Mouse (Mus musculus): ENCODE data around the gene Mcm2.

Mcm2 gene

GRCm38 (mm10) chr6:88890832-88891231, 7.7 kb downstream of the Mcm2 start:
- no peak for DNase-seq (ENCODE audit: low read depth, low spot score)

DNA sequence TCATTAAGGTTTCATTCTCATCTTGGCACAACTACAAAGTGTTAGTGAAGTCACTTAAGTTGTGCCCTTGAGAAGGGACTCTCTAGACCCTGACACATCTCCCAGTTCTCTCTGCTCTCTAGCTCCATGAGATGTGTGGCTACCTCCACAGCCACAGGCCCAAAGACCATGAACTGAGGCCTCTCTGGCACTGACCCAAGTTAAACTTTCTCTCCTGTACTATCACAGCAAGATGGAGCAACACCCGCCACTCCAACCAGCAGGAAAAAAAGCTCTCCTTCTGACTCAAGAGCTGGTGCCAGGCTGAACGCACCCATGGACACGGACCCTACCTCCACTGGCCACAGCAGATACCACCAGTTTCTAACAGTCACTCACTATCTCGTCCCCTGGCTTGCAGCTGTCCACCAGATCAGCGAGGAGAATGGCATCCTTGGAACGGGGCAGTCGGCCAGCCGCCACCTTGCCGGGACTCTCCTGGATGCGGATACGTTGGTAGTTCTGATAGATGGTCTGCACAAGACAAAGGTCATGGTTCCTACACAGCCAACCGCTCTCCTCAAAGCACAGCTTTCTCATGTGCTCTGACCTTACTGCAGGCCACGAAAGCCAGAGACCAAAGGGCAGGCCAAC, 9.1 kb downstream of the Mcm2 start:
- no peak for DNase-seq (ENCODE audit: low read depth, low spot score)

- DNase-seq (ENCODE audit: low read depth, low spot score) = no peak
Observed at GRCm38 (mm10) chr6:88886417-88886967, 12.1 kb downstream of the Mcm2 start.

GRCm38 (mm10) chr6:88885644-88886416, 12.8 kb downstream of the Mcm2 start:
- DNase-seq (ENCODE audit: low read depth, low spot score) = no peak

- DNase-seq (ENCODE audit: low read depth, low spot score) = no peak
Observed at GRCm38 (mm10) chr6:88884690-88885089, 13.9 kb downstream of the Mcm2 start.

DNA sequence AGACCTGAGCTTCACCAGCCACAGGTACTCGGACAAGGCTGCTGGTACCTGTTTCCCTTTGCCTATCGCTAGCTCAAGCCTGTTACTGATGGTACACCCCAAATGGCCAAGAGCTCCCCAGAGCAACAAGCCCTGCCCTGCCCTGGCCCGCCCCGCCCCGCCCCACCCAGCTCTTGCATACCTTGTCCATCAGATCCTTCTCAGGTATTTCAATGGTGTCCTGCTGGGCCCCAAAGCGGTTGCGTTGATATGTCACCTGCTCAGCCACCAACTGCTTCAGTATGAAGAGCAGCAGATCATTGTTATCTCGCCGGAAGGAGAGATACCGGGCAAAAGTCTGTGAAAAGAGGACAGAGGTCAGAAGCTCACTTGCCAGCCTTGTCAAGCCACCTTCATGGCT, 14.4 kb downstream of the Mcm2 start:
- no peak for DNase-seq (ENCODE audit: low read depth, low spot score)

DNA sequence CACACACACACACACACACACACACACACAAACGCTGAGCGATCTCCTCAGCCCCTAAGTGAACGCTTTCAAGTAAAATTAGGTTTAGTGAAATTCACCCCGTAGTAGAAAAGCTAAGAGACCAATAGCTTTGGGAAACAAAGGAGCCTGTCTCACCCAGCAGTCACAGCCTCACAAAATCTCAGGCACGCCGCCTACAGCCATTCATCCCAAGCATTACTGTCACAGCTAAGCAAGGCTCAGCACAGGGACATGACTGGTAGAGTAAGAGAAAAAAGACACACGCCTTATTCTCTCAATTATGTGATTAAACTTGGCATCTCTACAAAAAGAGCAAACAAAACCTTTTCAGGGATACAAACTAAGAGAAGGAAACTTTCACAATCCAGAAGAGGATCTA, 17.2 kb downstream of the Mcm2 start:
- DNase-seq (ENCODE audit: low read depth, low spot score) = no peak

- no peak for DNase-seq (ENCODE audit: low read depth, low spot score)
Observed at GRCm38 (mm10) chr6:88879471-88879870, 19.1 kb downstream of the Mcm2 start.

- peak; percentile 92 for DNase-seq (ENCODE audit: low read depth, low spot score)
Observed at GRCm38 (mm10) chr6:88874868-88875508, 23.6 kb downstream of the Mcm2 start, which contains the start of gene Podxl2. Gene Podxl2 (minus strand): TSS chr6:88875044.

- peak; percentile 81 for DNase-seq (ENCODE audit: low read depth, low spot score)
Observed at GRCm38 (mm10) chr6:88873965-88874867, 24.4 kb downstream of the Mcm2 start.

- peak; percentile 59 for DNase-seq (ENCODE audit: low read depth, low spot score)
Observed at GRCm38 (mm10) chr6:88872811-88873210, 25.8 kb downstream of the Mcm2 start.

DNA sequence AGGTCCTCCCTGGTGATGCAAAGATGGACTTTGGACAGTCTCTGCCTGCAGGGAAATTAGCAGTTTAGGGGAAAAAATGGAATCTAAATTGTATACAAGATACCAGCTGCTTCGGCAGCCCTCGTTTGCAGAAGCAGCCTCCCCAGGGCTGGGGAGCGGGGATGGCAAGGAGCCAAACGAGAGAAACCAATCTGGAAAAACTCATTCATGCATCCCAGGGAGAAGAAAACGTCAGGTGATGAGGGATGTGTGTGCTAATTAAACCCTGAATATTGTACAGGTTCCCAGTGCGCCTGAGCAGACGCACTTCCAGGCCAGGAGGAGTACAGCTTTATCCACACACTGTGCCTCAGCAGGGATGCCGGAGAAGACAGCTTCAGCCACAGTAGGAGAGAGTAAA, 27.0 kb downstream of the Mcm2 start:
- peak; percentile 88 for DNase-seq (ENCODE audit: low read depth, low spot score)

- peak; percentile 44 for DNase-seq (ENCODE audit: low read depth, low spot score)
Observed at GRCm38 (mm10) chr6:88870594-88870993, 28.0 kb downstream of the Mcm2 start.

- DNase-seq (ENCODE audit: low read depth, low spot score) = peak; percentile 88
Observed at GRCm38 (mm10) chr6:88869459-88869858, 29.1 kb downstream of the Mcm2 start.

GRCm38 (mm10) chr6:88865704-88866103, 32.9 kb downstream of the Mcm2 start:
- no peak for DNase-seq (ENCODE audit: low read depth, low spot score)

DNA sequence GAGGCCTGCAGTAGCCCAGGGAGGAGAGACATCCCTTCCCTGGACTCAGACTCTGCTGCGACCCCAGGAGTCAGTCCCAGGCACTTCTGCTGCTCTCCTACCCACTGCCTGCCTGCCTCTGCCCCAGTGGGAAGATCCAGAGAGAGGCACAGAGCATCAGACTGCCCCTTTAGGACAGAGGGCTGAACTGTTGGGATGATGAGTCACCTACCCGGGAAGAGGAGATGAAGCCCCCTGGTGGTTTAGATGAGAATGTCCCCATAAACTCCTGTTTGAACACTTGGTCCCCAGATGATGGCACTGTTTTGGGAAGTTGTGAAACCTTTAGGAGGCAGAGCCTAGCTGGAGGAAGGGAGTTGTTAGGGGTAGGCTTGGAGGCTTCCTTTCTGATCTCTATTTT, 37.7 kb downstream of the Mcm2 start:
- peak; percentile 83 for DNase-seq (ENCODE audit: low read depth, low spot score)

DNA sequence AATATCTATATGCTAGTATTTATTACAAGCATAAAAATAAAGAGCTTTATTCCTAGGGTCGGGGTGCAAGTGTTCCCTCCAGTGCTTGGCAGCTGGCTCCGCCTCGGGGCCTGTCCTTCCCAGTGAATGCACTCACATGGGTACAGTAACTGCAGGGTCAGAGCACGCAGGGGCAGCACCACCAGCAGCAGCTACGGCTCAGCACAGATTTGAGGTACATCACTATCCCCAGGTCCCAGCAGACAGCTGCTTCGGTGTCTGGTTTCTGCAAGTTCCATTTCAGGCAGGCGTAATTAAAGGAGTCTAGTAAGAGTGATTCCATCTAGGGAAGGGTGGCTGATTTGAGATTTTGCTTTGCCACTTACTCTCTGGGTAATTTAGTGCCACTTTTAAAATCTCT, 40.2 kb downstream of the Mcm2 start:
- DNase-seq (ENCODE audit: low read depth, low spot score) = peak; percentile 55

- no peak for DNase-seq (ENCODE audit: low read depth, low spot score)
Observed at GRCm38 (mm10) chr6:88857830-88858229, 40.8 kb downstream of the Mcm2 start.

DNA sequence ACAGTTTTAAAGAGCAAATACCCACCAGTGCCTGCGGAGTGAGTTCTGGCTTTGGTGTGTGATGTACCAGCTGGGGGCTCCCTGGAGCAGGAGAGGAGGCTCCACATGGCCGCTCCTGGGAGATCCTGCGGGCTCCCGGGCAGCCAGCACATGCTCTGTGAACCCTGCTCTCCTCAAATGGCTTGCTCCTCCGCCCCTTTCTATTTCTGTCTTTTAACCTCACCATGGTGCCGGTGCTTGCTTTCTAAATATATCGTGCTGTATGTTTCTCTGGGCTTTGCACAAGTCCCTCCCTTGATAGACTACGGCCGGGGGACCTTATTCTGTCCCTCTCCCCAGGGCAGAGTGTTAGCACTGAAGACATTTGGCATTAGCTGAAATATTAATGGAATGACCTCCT, 41.3 kb downstream of the Mcm2 start:
- DNase-seq (ENCODE audit: low read depth, low spot score) = peak; percentile 89

GRCm38 (mm10) chr6:88855636-88856035, 42.9 kb downstream of the Mcm2 start:
- DNase-seq (ENCODE audit: low read depth, low spot score) = peak; percentile 93

DNA sequence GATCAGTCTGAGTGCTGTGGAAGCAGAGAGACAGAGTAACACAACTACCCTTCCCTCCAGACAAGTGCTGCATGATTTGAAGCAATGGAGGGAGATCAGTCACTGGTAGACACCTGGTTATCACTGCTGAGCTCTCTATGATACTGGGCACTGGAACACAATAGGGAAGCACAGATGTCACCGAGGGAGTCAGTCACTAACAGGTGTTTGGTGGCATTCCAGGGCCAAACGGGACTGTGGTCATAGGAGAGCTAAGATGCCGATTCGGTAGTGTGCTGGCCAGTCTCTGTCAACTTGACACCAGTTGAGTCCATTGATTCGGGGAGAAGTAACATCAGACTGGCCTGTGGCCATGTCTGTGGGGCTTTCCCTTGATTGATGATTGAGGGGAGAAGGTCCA, 44.1 kb downstream of the Mcm2 start:
- DNase-seq (ENCODE audit: low read depth, low spot score) = no peak

All from brain, adult 2 months (tissue).